10 mouse cellular contexts compared by ENCODE assay signal in genomic region chr8:124330433-124330832, GRCm38 (mm10).
DNase-seq lines count a peak whose midpoint lies in the region; ATAC-seq and TF ChIP-seq lines count a peak whose summit lies in the region.
"Had no signal": no experiment of that assay in that cellular context is flagged by ENCODE, and none has a peak within 500 bp of the region (broad histone marks: within the 10 kb centered on the region; RNA-seq: fewer than 3 reads in every experiment).

No protein-coding gene starts in this region.

- intact Hi-C loops in gastrocnemius, postnatal 14 days (cut with DNase I; ENCODE audit: low total_unique reads) = no loop called here

- no peak overlapping the region for H3K4me2 ChIP-seq in forebrain, embryonic 11.5 days (ENCODE audit: low read depth, low read length, severe bottlenecking)
- H3K4me2 ChIP-seq: liver, embryonic 13.5 days had no signal

- no peaks in the 10 kb centered on the region for H3K9me3 ChIP-seq in forebrain, embryonic 11.5 days (ENCODE audit: control insufficient read depth, low read length)
- H3K9me3 ChIP-seq in midbrain, embryonic 10.5 days (replicated peaks) = no peaks in the 10 kb centered on the region
- H3K9me3 ChIP-seq: liver, embryonic 13.5 days had no signal

- POLR2A ChIA-PET in Patski (lab: Charles Lee) = interaction anchor here (1.2 to 2.0 kb wide), 3 partner anchors 9 to 13 kb away, joined by 4 to 8 read pairs (median 4); no protein-coding TSS in a partner anchor

- no peaks in the 10 kb centered on the region; the same call in 1 of the 2 replicates for H3K36me3 ChIP-seq in forebrain, embryonic 11.5 days (ENCODE audit: control insufficient read depth, insufficient read depth, low read length)
- peaks cover 92% of the 10 kb centered on the region for H3K36me3 ChIP-seq in midbrain, embryonic 10.5 days

- no peaks in the 10 kb centered on the region for H3K27me3 ChIP-seq in Patski
- no peaks in the 10 kb centered on the region for H3K27me3 ChIP-seq in forebrain, embryonic 11.5 days (ENCODE audit: control insufficient read depth, insufficient read depth, low read length)
- H3K27me3 ChIP-seq in midbrain, embryonic 10.5 days (ENCODE audit: low read depth, poor library complexity, severe bottlenecking) = no peaks in the 10 kb centered on the region
- H3K27me3 ChIP-seq: liver, embryonic 13.5 days had no signal

- peak; percentile 47 for DNase-seq in gastrocnemius, postnatal 14 days
- no peak for DNase-seq in gastrocnemius, postnatal 10 days
- DNase-seq in Patski (ENCODE audit: low read depth, low spot score) = no peak
- DNase-seq in forebrain, embryonic 11.5 days (ENCODE audit: low spot score) = no peak
- no peak for DNase-seq in midbrain, embryonic 10.5 days (ENCODE audit: low spot score)
- DNase-seq in kidney, postnatal 10 days = no peak
- DNase-seq in kidney, adult 9 months = no peak
- no peak for DNase-seq in thymus, postnatal 36 days
- DNase-seq: liver, embryonic 13.5 days had no signal

- H3K4me3 ChIP-seq in forebrain, embryonic 11.5 days (ENCODE audit: low read depth, low read length) = no peak overlapping the region
- H3K4me3 ChIP-seq in midbrain, embryonic 10.5 days = no peak overlapping the region
- H3K4me3 ChIP-seq: erythroblast, embryonic 14.5 days; liver, embryonic 13.5 days had no signal

- 0 out of 2 replicates have a peak, but pooled peaks cover 2% of the 10 kb centered on the region for H3K4me1 ChIP-seq in forebrain, embryonic 11.5 days (replicated peaks; ENCODE audit: control insufficient read depth, insufficient read depth, low read length)
- H3K4me1 ChIP-seq in midbrain, embryonic 10.5 days = peaks cover 28% of the 10 kb centered on the region

- in situ Hi-C loops in Patski (cut with MboI; ENCODE audit: low pct_unique_long_range_greater_than_20kb) = no loop called here

- TF ChIP-seq CTCF in Patski (IDR thresholded peaks at IDR 0.05) = no peak

- ATAC-seq in Patski = peak; percentile 13
- no peak for ATAC-seq in forebrain, embryonic 11.5 days (replicated peaks; ENCODE audit: low FRiP score)

- 48% methylated on average over 2 of the region's 3 CpGs for WGBS in forebrain, embryonic 11.5 days
- WGBS in midbrain, embryonic 10.5 days = 38% methylated on average over 3 of the region's 3 CpGs

- no peak overlapping the region for H3K9ac ChIP-seq in forebrain, embryonic 11.5 days (ENCODE audit: low read length)
- H3K9ac ChIP-seq: liver, embryonic 13.5 days had no signal

- peak overlapping the region; percentile 10; the same call in 1 of the 2 replicates for H3K27ac ChIP-seq in forebrain, embryonic 11.5 days (ENCODE audit: low read depth, low read length)
- peak overlapping the region; percentile 77 for H3K27ac ChIP-seq in midbrain, embryonic 10.5 days (replicated peaks)
- H3K27ac ChIP-seq: liver, embryonic 13.5 days had no signal

- CTCF ChIA-PET in Patski (lab: Charles Lee) = interaction anchor here (1.2 kb wide), 1 partner anchor 12 kb away, joined by 3 read pairs; no protein-coding TSS in a partner anchor
